Mouse (Mus musculus): ENCODE results near the gene Zfp69.

The Zfp69 gene

DNA sequence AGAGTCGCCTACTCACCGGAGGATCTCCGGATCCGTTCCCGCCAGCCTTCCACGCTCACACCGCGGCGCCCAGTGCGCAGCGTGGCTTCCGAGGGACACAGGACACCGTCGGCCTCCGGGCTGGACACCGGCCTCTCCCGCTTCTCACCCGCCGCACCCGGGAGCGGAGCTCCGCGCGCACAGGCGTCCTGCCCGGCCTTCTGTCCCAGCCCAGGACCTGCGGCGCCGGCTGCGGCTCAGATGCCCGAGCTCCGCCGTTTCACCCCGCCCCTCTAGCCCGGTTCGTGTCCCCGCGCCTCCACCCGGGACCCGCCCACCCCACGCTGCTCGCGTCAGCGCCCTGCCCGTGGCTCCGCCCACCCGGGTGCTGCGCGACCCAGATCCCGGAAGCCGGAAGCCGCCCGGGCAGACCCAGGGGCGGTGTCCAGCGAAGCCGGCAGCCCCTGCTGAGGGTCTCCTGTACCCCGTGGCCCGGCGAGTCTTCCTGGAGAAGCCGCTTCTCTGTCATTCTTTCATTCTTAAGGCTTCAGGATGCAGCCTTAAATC, at the start of gene Zfp69:
Gene Zfp69, minus strand, starts transcription at position 272 of the 546 bp plus-strand sequence.
- in situ Hi-C loops (cut with MseI, MboI), result no loop called here

DNA sequence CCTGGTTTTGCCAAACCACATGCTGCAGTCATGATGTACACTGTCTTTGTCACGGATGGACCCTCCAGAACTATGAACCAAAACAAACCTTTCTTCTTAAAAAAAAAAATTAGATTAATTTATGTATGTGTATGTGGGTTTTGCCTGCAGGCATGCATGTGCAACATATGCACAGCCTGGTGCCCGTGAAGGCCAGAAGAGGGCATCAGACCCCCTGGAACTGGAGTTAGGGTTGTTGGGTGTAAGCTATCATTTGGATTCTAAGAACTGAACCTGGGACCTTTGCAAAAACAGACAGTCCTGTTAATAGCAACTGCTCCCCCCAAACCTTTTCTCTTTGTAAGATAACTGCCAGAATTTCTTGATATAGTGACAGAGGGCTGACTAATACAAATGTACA, 49.5 kb upstream of the Zfp69 start:
- in situ Hi-C loops (cut with MseI, MboI), result no loop called here

DNA sequence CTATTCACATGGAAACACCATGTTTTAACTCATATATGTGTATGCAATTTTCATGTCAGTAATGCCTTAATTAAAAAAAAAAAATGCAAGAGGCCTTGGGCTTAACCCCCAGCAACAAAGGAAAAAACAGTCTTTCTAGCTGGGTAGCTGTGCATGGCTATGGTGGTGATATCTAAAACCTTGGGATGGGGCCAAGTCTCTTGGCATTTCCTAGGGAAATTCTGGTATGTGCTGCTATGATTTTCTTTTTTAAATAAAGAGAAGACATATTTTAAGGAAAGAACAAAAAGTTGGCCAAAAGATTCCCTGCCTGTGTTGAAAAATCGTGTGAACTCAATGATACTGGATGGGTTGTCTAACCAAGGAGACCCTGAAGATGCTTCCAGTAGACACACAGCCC, 44.4 kb upstream of the Zfp69 start:
- in situ Hi-C loops (cut with MseI, MboI), result no loop called here

DNA sequence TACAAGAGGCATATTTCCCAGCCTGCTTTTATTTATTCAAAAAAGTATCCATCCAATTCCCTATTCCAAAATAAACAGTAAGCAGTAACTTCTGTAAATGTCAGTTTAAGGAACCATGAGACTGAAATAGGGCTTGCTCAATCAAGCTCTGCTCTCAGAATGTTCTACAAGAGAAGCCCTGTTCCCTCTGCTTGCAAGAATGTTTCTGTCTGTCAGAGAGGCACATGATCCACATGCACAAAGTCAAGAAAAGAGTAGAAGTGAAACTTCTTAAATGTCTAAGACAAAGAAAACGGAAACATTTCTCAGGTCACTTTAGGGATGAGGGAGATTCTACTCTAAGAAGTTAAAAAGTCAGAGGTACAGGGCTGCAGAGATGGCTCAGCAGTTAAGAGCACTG, 41.5 kb upstream of the Zfp69 start:
- in situ Hi-C loops (cut with MseI, MboI), result no loop called here

DNA sequence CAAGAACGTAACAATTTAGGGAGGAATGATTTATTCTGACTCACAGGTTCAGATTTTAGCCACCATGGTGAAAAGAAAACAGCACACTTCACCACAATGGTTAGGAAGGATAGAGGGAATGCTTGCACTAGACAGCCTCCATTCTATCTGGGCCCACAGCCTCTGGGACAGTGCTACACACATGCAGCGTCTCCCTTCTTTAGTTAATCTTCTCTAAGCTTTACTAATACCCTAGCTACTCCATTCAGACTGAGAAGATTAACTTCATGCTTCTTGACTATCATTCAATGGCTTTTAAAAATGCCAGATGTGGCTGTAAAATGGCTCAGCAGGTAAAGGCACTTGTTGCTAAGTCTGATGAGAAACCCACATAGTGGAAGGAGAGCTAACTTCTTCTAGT, 40.8 kb upstream of the Zfp69 start:
- in situ Hi-C loops (cut with MseI, MboI), result no loop called here

DNA sequence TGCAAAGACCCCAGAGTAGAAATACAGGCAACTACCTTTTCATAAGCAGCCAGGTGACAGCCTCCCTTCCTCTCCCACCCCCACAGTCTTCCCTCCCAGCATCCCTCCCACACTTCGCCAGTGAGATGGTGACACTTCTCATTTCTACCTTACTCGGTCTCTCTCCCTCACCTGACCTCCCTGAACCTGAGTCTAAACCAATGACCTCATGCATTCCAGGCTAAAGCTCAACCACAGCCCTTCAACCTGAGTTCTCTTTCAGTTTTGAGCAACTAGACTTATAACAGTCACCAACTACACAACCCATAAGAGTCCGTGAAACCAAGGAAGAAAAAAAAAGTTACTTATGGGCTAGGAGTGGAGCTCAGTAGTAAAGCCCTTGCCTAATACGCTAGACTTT, 35.8 kb upstream of the Zfp69 start:
- in situ Hi-C loops (cut with MseI, MboI), result loop anchor here (5.0 kb wide), 1 partner anchor 45 kb away; no protein-coding TSS in a partner anchor

DNA sequence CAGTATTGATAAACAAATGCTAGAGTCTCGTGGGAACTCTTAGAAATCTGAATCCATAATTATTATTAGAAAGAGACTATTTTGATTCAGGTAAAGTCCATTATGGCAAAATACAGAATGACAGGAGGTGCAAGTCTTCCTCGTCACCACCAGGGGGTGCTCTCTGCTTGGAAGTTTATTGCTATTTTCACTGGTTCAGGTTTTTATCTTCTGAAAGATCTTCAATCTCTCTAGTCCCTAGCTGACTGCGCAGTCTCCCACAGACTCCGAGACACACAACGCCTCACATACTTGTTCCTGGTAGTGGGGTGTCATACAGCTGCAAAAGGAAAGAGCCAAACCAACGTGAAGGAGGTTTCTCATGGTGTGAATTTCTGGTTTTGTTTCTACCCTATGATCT, 34.9 kb upstream of the Zfp69 start:
- in situ Hi-C loops (cut with MseI, MboI), result loop anchor here (5.0 kb wide), 1 partner anchor 46 kb away; no protein-coding TSS in a partner anchor

DNA sequence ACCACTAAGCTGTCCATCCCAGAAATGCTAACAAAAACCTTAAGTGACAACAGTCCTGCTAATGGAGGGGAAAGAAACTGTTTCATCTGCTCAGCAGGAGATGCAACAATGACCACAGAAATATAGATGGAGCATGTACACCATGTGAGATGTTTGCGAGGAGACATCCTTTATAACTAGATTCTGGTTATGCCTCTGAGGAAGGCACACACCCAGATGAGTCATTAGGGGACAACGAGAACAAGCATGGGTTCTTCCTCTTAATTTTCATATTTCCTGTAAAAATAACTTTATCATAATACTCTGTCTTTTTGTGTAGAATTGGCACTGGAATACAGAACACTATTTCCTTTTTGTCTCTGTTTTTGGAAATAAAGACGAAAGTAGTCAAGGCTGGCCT, 26.7 kb upstream of the Zfp69 start:
- in situ Hi-C loops (cut with MseI, MboI), result no loop called here

DNA sequence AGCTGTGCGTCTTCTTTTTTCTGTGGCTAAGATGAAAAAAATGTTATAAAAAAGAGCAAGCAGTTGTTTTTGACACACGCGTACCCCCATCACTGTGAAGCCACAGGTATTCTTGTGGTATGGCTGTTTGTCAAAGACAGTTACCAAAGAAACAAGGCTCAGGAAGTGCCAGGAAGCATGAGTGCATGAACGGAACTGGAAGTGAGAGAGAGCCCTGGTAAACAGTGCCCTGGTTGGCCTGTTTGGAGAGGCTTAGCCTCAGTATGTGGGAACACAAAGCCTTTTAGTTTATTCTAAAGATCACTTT, 23.9 kb upstream of the Zfp69 start:
- in situ Hi-C loops (cut with MseI, MboI), result no loop called here

DNA sequence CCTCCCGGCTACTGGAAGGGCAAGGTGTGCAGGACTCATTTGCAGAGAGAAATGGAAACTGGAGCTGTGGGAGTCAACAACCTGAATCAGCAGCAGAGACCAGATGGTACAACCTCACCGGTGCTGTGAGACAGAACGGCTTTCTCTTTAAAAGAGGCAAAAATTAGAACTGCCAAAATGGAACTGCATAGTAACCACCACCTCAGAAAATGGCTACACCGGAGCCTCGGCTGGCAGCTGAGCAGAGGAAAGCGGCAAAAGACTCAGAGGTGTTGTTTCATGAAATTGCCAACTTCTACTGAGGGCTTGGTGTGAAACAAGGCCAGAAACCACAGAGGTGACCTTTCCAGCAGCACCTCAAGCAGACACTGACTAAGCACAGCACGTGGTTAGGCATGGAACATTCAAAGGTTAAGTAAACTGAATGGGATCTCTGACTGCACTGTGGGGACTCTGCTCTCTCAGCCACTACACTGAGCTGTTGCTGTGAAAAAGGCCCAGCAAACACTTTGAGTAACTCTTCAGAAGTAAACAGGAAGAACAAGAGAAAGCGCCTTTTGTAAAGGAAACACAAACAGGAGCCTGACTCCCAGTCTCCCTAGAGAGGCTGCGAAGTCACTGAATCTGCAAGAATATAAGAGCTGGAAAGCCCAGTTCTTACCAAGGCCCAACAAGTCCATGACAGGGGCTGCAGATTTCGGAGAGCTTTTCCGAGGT, 23.4 kb upstream of the Zfp69 start:
- in situ Hi-C loops (cut with MseI, MboI), result no loop called here

DNA sequence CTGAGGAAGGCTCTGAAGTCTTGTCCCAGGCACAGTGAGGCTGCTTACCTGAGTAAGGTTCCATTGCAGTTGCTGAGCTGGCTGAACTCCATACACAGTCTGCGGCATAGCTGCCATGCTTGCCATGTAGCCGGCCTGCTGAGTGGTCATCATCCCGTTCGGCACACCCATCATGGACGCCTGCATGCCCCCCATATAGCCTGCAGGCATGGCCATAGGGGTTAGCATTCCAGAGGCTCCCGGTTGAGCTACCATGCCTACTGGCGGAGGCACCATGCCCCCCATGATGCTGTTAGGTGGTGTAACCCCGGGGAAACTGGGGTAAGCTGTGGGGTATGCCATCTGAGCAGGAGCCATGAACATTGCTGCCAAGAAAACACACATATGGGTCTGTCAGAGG, 20.3 kb upstream of the Zfp69 start:
- in situ Hi-C loops (cut with MseI, MboI), result no loop called here

DNA sequence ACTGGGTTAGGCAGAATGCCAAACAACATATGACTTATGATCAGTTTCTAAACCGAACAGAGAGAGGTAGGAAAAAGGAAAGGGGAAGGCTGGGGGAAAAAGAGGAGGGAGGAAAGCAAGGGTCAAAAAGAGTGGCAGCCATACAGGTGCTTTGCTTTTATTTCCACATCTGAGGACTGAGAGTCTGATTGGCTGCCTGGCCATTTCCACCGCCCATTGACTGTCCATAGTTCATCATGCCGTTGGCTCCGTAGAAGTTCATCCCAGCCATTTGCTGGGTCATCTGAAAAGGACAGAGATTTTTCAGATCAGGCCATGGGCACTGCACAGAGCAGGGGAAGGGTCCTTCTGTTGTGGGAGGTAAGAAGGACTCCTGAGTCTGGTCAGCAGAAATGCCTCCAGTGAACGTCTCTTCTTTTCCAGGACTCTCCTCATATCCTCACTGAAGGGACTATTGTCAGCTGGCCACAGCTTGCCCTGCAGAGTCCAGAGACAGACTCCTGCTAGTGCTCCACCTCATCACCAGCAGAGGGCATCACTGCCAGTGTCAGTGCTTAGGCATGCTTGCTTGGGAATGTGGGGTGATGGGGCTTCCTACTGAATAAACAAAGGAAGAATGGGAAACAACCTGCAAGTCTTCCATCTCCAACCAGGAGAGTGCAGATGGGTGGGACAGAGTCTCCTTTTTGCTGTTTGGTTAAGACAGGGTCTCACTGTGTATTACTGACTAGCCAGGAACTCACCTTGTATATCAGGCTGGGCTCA, 18.1 kb upstream of the Zfp69 start:
- in situ Hi-C loops (cut with MseI, MboI), result no loop called here

DNA sequence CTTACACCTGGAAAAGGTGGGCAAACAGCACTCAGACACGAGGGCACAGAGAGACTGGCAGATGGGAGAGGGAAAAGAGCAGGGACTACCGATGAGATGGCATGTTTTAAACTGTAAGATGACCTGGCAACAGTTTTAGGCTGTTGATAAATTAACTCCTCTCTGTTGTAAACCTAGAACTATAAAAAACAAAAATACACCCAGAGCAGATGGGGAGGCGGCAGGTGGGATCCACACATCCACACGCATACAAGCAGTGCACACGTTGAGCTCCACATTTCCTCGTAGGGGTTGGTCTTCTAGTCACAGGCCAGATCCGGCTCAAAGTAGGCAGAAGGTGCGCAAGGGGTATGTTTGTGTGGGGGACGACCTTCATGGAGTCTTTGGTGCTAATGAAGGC, 17.0 kb upstream of the Zfp69 start:
- in situ Hi-C loops (cut with MseI, MboI), result no loop called here

DNA sequence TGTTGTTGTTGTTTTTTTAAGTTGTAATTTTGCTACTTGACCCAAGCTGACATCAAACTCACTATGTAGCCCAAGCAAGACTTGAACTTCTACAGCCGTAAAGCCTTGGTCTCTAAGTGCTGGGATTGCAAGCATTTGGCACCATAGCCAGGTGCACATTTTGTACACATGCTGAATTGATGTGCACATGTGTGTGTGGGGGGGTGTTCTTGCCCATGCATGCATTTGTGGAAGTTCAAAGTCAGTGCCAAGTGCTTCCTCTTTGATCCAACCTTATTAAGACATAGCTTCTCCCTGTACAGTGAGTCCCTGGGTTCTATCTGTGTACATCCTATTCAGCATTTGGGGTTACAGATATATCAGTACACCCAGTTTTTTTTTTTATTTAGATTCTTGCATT, 4.1 kb upstream of the Zfp69 start:
- in situ Hi-C loops (cut with MseI, MboI), result no loop called here

DNA sequence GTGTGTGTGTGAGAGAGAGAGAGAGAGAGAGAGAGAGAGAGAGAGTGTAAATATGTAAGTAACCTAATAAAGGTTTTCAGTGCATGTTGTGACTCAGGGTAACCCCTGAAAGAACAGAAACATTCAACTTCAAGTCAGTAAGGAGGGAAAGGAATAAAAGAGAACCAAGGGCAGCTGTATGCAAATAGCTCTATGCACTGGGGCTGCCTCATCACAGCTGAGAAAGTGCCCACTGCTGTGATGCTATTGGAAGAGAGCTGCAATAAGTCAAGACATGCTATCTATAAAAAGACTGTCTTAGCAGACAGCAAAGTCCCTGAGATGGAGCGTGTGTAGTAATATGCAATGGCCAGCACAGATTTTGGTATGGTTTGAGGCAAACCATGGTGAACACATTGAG, 2.2 kb upstream of the Zfp69 start:
- in situ Hi-C loops (cut with MseI, MboI), result no loop called here

DNA sequence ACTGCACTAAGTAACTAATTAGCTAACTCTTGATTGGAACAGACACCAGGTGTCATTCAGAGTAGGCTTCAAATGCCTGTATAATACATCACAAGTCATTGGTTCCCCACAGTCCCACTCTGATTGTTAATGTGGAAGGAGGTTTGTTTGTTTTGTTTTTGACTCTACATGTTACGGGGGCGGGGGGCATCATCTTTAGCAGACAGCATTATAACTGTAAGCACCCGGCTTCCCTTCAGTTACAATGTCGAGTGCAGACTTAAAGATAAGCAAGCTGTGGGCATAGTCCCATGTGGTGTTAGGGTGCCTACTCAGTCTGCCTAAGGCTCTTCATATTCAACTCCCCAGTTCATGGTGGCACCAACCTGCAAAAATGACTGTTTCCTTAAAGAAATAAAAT, 1.5 kb upstream of the Zfp69 start:
- in situ Hi-C loops (cut with MseI, MboI), result no loop called here

DNA sequence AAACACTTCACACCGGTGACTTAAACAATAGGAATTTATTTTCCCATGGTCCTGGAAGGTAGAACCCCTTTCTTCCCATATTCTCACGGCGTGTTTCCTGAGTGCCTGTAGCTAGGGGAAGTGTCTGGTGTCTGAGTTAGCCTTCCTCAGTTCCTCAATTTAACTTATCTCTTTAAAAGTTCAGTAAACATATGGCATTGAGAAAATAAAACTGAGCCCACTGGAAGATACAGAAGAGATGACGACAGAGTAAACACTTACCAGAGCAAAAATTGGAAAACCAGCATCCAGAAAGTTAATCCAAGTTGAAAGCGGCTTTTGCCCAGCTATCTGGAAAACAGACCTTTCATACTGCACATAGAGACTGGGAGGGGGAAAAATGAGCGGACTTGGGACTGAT, 664 bp upstream of the Zfp69 start:
- in situ Hi-C loops (cut with MseI, MboI), result no loop called here

DNA sequence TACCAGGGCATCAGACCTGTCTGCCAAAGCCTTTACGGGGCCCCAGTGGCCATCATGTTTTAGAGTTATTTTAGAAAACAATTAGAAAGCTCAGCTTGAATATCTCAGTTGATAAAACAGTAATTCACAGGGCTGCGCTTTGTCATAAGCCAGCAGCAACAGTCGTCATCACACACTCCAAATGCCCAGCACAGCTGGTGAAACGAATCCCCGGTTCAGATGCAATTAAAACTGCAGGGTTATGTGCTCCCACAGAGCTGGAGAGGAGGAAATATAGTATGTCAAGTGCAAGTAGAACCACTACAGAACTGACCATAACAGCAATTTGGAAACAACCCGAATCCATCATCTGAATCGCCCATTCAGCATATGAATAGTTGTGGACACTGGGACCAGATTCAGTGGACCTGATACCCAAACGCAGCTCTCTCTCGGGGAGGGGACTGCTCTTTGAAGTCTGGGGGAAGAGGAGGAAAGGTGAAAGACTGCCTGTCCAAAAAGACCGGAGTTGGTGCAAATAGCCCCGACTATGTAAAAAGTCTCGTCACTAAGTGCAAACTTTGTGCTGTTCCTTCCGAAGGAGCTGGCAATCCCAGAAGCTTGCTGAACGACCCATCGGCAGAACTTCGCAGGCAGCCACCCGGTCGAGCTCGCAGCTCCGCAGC, 604 bp downstream of the Zfp69 start:
- in situ Hi-C loops (cut with MseI, MboI), result no loop called here

DNA sequence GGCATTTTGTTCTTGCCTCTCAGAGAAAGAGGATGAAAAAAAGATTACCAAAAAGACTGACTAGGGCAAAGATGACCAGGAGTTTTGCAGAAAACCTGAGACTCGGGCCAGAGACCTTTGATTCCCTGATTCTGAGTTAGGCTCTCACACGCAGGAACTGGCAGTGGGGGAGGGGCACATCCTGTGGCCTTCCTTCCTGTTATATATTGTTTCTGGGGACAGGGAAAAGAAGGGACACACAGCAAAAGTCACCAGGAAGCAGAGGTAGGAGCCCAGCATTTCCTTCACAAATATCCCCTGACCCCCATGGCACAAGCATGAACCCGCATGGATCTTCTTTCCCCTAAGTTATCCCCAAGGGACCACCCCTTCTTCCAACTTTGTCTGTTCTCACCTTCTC, 2.6 kb downstream of the Zfp69 start:
- in situ Hi-C loops (cut with MseI, MboI), result no loop called here

DNA sequence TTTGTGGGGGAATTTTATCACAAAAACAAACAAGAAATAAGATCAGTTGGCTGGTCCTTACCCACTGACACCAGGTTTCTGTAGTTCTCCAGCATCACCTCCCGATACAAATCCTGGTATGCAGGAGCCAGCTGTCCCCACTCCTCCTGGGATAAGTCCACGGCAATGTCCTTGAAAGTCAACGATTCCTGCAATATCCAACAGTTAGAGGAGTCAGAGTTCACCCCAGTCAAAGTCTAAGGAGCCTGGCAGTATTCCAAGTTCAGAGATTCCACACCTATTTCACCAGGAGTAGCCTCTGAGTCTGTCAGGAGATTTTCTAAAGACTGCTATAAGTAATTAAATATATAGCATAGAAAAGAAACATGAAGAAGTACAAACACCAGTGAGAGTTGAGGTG, 16.5 kb downstream of the Zfp69 start:
- in situ Hi-C loops (cut with MseI, MboI), result no loop called here

DNA sequence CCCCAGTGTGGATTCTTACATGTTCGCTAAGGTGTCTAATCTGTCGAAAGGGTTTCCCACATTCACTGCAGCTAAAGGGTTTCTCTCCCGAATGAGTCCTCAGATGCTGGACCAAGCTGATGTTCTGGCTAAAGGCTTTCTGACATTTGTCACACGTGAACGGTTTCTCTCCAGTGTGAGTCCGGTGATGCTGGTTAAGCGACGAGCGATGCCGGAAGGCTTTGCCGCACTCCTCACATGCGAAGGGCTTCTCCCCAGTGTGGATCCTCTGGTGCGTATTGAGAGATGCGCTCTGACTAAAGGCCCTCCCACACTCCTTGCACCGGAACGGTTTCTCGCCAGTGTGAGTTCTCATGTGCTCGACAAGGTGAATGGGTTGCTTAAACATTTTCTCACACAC, 20.8 kb downstream of the Zfp69 start:
- in situ Hi-C loops (cut with MseI, MboI), result no loop called here

DNA sequence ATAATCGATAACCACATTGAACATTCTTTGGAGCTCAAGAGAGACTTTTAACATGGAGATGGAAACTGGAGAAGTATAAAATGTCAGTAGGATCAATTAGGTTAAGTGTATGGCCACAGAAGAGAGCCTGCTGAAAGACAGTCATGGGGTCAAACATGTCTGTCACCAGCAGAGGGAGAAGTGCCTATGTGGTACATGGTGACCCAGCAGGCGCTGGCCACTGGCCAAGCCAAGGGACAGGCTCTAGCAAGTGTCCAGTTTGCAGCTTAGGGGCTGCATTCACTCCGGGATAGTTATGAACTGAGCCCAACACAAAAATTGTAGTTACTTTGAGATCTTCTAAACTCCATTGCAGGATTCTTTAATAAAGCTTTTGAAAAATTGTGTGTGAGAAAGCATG, 22.8 kb downstream of the Zfp69 start:
- in situ Hi-C loops (cut with MseI, MboI), result no loop called here

DNA sequence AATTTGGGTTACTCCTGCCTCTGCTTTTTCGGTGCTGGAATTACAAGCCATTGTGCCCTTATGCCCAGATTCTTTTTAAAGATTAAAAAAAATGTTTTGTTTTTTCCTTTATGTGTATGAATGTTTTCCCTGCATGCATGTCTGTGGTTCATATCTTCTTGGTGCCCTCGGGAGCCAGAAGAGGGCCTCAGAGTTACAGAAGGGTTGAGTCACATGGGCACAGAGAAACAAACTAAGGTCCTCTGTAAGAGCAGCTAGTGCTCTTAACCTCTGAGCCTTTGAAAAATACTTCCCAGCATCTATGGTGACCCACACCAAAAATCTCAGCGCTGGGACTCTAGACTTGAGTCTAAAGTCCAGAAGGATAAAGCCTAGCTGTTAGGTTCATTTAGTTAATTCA, 26.1 kb downstream of the Zfp69 start:
- in situ Hi-C loops (cut with MseI, MboI), result no loop called here

Data from mouse trophoblast stem cell (cell line).